Mouse (Mus musculus) retina, postnatal 7 days (tissue): ENCODE data around the gene Gm21987.

ENCODE experiments used
- DNase-seq: peaks from one replicate; pipeline ENCODE4 v3.0.0-alpha.2; 2012; ENCODE audit warnings: low read depth, low spot score

The Gm21987 gene

DNA sequence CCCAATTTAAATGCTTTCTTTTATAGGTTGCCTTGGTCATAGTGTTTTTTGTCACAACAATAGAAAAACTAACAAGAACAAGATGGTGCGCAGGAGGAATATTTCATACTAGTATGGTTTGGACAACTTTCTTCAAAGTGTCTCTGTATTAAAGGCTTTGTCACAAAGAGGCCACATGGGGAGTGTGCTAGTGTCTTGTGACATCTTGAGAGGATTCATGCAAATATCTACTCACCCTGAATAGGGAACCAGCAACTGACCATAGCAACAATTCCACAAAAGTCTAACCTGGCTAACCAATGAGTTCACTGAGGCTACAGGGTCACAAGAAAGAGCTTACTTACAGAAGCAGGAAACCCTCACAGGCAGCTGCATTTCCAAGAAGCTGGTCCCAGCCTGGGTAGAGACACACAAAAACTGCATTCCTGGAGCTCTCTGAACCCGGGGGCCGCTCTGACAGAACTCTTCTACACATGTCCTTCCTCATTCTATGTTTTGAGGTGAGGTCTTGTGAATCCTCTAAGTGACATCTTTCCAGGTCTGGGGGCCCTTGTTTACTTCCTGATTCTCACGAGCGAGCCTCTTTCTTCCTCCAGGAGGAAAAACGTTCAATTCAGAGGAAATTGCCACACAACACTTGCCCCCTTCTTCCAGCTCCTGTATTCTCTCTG, 48.4 kb downstream of the Gm21987 start:
- DNase-seq: no peak

DNA sequence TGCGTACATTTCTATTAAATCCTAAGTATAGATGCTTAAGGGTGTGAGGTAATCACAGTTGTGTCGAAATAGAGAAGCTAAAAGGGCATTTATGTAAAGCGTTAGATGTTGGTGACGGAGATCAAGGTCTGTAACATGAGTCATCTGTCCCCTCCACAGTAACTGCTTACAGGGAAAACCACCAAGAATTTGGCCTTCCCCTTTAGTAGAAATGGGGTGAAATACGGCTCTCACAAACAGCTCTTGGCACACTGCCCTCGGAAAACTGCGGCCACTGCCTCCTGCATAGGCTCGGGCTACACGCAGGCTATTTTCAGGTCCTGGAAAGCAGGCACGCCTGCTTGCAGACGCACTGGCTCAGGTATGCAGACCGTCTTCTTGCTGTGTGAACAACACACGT, 49.3 kb downstream of the Gm21987 start:
- no peak for DNase-seq

DNA sequence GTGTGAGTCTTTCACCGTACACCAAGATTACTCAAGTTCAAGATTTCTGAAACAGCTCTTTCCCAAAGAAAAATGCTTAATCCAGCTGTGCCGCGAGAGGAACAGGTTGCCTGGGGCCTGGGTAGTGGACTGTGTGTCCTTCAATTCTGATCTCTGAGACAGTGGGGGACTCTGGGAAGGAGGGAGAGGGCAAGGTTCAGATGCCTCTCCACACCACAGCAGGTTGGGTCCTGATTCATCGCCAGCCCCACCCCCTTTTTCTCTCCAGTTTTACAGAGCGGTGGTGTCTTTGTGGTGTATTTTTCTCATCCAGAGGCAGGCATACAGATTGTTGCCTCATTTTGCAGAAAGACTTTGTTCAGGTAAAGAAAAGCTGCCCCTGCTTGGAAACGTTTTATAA, 51.4 kb downstream of the Gm21987 start:
- DNase-seq: no peak

DNA sequence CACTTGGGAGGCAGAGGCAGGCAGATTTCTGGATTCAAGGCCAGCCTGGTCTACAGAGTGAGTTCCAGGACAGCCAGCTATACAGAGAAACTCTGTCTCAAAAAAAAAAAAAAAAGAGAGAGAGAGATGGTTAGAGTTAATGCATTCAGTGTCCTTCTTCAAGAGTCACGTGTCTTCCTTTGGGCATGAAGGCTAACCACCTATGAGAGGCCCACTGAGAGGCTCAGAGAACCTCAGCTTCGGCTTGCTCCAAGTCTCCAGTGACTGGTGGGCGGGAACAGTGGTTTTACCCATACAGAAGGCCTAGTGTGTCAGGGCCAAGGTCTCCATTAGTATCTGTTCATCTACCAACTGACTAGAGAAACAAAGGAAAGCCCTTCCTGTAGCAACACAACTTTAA, 52.2 kb downstream of the Gm21987 start:
- no peak for DNase-seq

DNA sequence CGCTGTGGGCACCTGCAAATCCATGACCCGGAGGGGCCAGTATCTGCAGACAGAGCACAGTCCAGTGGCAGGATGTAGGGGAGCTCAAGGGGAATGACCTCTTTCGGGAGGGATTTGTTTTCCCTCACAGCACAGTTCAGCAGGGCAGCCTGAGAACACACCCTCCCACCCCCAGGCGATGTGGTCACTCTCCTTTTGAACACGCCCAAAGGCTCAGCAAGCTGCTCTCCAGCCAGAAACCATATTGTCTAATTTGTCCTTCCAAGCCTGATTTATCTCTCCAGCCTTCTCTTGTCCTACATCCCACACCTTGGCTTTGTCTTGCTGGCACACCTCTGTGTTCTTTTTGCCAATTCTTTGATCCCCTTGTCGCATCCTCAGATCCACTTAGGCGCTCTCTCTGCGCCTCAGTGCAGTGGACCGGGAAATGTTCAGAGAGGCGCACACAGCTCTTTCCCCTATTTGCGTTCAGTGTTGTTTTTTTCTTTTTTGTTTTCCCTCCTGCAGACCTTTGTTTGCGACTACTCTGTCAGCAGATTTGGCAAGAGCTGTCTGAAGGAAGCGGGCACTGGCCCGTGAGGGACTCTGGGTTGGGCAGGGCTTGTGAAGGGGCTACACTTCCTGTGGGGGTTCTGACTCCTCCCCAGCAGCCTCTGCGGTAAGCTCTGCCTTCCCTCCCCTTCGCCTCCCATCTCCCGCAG, 52.8 kb downstream of the Gm21987 start:
- peak; percentile 28 for DNase-seq

DNA sequence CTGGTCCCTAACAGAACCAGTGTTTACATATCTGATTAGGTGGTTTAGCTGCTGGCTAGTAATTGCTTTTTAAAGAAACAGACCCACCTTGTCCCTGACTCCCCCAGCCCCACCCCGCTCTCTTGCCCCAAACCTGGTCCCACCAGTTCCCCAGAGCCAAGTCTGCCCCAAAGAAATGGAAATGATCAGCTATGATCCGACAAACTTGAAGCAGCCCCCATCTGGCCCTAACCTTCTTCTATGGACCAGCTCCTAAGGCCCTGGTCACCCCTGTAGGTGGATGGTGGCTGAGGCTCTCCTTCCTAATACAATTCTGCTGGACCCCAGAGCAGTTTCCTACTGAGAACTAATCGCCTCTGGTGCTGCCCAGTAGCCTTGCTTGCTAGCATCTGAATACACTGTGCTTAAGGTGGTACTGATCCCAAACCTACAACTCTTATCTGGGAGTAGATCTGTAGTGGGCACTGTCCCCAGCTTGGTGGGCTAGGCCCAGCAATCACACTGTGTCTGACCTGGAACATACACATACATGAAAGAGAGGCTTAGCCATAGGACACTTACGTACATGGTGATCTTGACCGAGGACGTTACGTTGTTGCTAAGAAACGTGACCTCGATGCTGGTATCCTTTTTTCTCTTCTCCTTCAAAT, 53.6 kb downstream of the Gm21987 start:
- DNase-seq: no peak

DNA sequence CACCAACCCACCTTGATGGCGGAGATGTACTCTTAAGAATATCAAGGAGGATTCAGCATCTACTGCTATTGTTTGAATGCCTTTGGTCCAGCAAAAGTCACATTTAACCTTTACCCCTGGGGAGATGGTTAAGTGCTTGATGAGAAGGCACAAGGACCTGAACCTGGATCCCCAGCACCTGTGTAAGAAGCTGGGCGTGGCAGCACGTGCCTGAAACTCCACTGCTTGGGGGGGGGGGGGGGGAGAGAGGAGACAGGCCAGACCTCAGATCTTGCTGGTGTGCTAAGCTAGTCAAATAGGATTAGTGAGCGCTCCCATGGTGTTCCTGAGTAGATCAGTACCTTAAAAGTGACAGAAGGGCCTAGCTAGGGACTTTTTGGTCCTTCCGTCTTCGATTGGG, 54.6 kb downstream of the Gm21987 start:
- DNase-seq: no peak

DNA sequence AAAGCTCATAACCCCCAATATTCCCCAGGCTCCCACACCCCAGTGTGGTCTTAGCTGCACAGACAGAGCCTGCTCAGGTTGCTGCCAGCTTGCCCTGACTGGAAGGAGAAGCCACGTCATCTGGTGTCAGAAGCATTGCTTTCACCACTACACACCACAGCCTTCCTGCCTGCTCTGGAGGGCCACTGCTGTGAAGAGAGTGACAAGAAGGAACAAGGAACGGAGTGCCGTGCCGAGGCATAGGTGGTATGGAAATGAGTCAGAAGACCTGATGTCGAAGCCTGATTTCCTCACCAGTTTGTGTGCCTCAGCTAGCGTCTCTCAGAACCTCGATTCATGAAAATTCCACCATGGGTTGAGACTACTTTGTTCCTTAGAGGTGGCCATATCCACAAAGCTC, 56.8 kb downstream of the Gm21987 start:
- DNase-seq: no peak

DNA sequence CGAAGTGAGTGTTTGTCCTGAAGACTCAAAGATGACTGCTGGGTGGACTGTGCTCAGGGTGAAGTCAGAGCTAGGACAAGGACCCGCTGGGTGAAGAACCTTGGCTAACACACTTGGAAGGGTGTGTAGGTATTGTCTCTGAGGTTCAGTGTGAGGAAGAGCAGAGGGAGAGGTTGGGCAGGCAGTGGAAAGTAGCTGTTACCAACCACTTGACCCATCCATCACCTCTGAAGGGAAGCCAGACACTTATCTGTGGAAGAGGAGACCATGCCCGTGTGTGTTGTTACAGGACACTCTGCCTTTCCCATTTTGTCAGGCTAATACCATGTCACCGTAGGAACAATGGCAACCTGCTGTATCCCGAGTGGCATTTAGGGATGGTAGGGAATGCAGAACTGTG, 59.5 kb downstream of the Gm21987 start:
- DNase-seq: no peak

DNA sequence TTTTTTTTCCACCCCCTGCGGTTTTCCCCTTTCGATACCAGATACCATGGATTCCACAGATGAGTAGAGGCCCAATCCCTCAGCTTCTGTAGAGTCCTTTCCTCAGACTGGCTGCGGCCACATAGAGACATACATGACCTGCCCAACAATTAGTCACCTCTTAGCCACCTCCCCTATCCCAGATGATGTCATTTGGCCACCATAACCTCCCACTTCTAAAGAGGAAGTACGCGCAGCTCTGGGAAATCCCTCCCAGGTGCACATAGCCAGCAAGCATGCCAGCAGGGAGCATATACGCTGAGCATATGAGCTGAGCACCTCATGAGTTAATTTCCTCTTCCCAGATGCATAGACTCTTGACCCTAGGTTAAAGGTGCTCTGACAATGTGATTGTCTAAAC, 59.9 kb downstream of the Gm21987 start:
- DNase-seq: no peak

DNA sequence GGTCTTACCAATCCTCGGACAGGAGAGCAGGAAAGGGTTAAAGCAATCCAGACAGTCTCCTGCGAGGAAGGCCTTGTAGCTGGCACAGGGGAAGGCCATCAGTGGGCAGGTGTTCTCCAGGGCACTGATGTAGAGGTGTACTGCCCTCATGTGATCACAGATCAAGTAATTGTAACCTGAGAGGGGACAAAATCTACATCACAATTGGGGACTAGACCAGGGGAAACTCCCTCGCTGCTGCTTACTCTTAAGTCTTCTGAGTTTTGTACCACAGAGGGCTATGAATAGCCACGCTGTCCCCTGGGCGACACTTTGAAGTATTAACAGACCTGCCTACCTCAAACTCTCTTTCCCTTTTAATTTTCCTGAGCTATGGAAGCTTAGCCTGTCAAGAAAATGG, 60.7 kb downstream of the Gm21987 start:
- no peak for DNase-seq

DNA sequence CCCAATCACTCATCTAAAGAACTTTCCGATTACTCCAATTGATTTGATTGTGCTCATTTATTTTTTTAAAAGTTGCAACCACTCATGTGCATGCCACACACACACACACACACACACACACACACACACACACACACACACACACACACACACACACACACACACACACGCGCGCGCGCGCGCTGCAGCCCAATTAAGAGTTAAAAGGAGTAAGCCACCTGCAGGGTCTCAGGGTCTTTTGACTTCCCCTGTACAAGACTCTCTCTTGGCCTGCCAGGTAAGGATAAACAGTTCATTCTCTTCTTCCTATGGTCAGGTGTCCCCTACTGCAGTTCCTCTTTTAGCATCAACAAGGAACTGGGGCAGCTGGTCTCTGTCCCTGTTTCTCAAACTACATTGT, 61.6 kb downstream of the Gm21987 start:
- no peak for DNase-seq
